Mouse (Mus musculus) heart, postnatal 0 days (tissue): Measurements from ENCODE around the gene Lgals9. TPM values are rescaled to one million over a fixed set of nuclear protein-coding genes. Genes with fewer than 3 reads are reported as not detected.

Experiments used
- ATAC-seq: fragments of 200-750 bp; cut with Nextera tagmentation; 2 replicates; pipeline ENCODE4 v1.8.0; 2017; ENCODE audit warnings: low read depth, moderate number of reproducible peaks, moderate library complexity; ENCODE audit not compliant: insufficient read depth
- DNase-seq: peaks from one replicate; pipeline ENCODE4 v3.0.0-alpha.2; 2016; ENCODE audit warnings: low spot score
- H3K27ac ChIP-seq: fragments of 300-500 bp; sonication (generic); 2 replicates; pipeline ENCODE4 v1.5.1; 2014; ENCODE audit warnings: low read depth, mild to moderate bottlenecking
- H3K27me3 ChIP-seq: fragments of 300-500 bp; sonication (generic); 2 replicates; pipeline ENCODE4 v1.6.1; 2014; ENCODE audit warnings: low read length, mixed read lengths; ENCODE audit not compliant: control insufficient read depth, insufficient read depth
- H3K36me3 ChIP-seq: fragments of 300-500 bp; sonication (generic); replicated peaks from 2 replicates; pipeline ENCODE4 v1.6.1; 2014; ENCODE audit warnings: low read length, mixed read lengths; ENCODE audit not compliant: control insufficient read depth, insufficient read depth
- H3K4me1 ChIP-seq: fragments of 300-500 bp; sonication (generic); 2 replicates; pipeline ENCODE4 v1.6.1; 2014; ENCODE audit warnings: antibody characterized with exemption; ENCODE audit not compliant: control insufficient read depth, insufficient read depth
- H3K4me2 ChIP-seq: fragments of 300-500 bp; sonication (generic); 2 replicates; pipeline ENCODE4 v1.6.1; 2014; ENCODE audit warnings: low read depth, mild to moderate bottlenecking, low read length, moderate library complexity
- H3K4me3 ChIP-seq: fragments of 300-500 bp; sonication (generic); 2 replicates; pipeline ENCODE4 v1.5.1; 2014; ENCODE audit warnings: low read depth, low read length
- H3K9ac ChIP-seq: fragments of 300-500 bp; sonication (generic); replicated peaks from 2 replicates; pipeline ENCODE4 v1.6.1; 2014; ENCODE audit warnings: low read depth, low read length, mixed read lengths
- H3K9me3 ChIP-seq: fragments of 300-500 bp; sonication (generic); replicated peaks from 2 replicates; pipeline ENCODE4 v1.6.1; 2016; ENCODE audit warnings: low read length; ENCODE audit not compliant: control insufficient read depth
- CTCF ChIP-seq: IDR thresholded peaks from 2 replicates; pipeline ENCODE4 v1.5.1; 2016; ENCODE audit warnings: antibody characterized with exemption, control low read depth, low read depth
- EP300 ChIP-seq: IDR thresholded peaks from 2 replicates; pipeline ENCODE4 v1.6.1; 2016; ENCODE audit warnings: antibody characterized with exemption, low read depth
- WGBS: fragments of 180-500 bp; shearing (Covaris S2); extraction: QIAGEN DNeasy Blood & Tissue Kit; methylation state at CpG from one replicate; pipeline ENCODE4 v1.1.7; 2014; 5-methylcytosine and 5-hydroxymethylcytosine counted together
- polyA plus RNA-seq: library from polyadenylated mRNA; unstranded; fragments of >200 nt; fragmentation: Nextera tagmentation; extraction: Ambion mirVana; gene quantifications from 2 replicates; pipeline ENCODE4 v1.2.1, GENCODE M21; 2015
- total RNA-seq: library from RNA; depleted of rRNA; stranded (reverse); fragments of >200 nt; gene quantifications from 2 replicates; pipeline ENCODE4 v1.2.3, GENCODE M21; 2014; ENCODE audit warnings: low replicate concordance

Lgals9 gene
- total and polyA plus RNA-seq, 2 experiments from 2014 or later = 76.9 to 125 TPM

GRCm38 (mm10) chr11:78961221-78961620 lies 23.5 kb downstream of the Lgals9 start:
- TF ChIP-seq CTCF = no peak
- no peak for TF ChIP-seq EP300
- H3K27ac ChIP-seq = no peak overlapping the region
- H3K4me2 ChIP-seq = no peak overlapping the region
- no peaks in the 10 kb centered on the region for H3K4me1 ChIP-seq
- 0 out of 2 replicates have a peak, but pooled peaks cover 3% of the 10 kb centered on the region for H3K27me3 ChIP-seq
- peaks cover 20% of the 10 kb centered on the region for H3K36me3 ChIP-seq
- no peak for DNase-seq
- ATAC-seq = no peak
- no peak overlapping the region for H3K4me3 ChIP-seq
- H3K9ac ChIP-seq = no peak overlapping the region
- H3K9me3 ChIP-seq = no peaks in the 10 kb centered on the region
- WGBS = 55% methylated on average over 5 of the region's 5 CpGs

GRCm38 (mm10) chr11:78959841-78960520 lies 24.8 kb downstream of the Lgals9 start:
- Histone ChIP-seq H3K4me2 (no peak overlapping the region), H3K27me3 (0 out of 2 replicates have a peak, but pooled peaks cover 3% of the 10 kb centered on the region), H3K9ac (no peak overlapping the region), H3K27ac (no peak overlapping the region), H3K36me3 (peaks cover 12% of the 10 kb centered on the region; the same call in 1 of the 2 replicates), H3K4me3 (no peak overlapping the region), H3K4me1 (no peaks in the 10 kb centered on the region), H3K9me3 (no peaks in the 10 kb centered on the region)
- peak; percentile 59 for TF ChIP-seq CTCF
- TF ChIP-seq EP300 = no peak
- 62% methylated on average over 5 of the region's 5 CpGs for WGBS
- ATAC-seq (0 out of 2 replicates have a peak, but pooled peaks have one; percentile 25), DNase-seq (no peak)

GRCm38 (mm10) chr11:78959367-78959766 lies 25.4 kb downstream of the Lgals9 start:
- DNase-seq (no peak), ATAC-seq (no peak)
- Histone ChIP-seq H3K4me1 (no peaks in the 10 kb centered on the region), H3K9me3 (no peaks in the 10 kb centered on the region), H3K4me3 (no peak overlapping the region), H3K27ac (no peak overlapping the region), H3K36me3 (peaks cover 9% of the 10 kb centered on the region; the same call in 1 of the 2 replicates), H3K9ac (no peak overlapping the region), H3K4me2 (no peak overlapping the region), H3K27me3 (0 out of 2 replicates have a peak, but pooled peaks cover 3% of the 10 kb centered on the region)
- WGBS = 42% methylated on average over 8 of the region's 8 CpGs
- TF ChIP-seq CTCF = no peak
- TF ChIP-seq EP300 = no peak

GRCm38 (mm10) chr11:78956260-78956659 lies 28.5 kb downstream of the Lgals9 start:
- peak; percentile 83 for TF ChIP-seq CTCF
- TF ChIP-seq EP300 = no peak
- ATAC-seq = no peak

GRCm38 (mm10) chr11:78952467-78952866 lies 32.3 kb downstream of the Lgals9 start:
- ATAC-seq (no peak), DNase-seq (peak; percentile 23)
- Histone ChIP-seq H3K27ac (no peak overlapping the region), H3K36me3 (no peaks in the 10 kb centered on the region), H3K9me3 (no peaks in the 10 kb centered on the region), H3K4me1 (no peaks in the 10 kb centered on the region), H3K4me2 (no peak overlapping the region), H3K9ac (no peak overlapping the region), H3K27me3 (peaks cover 27% of the 10 kb centered on the region), H3K4me3 (no peak overlapping the region)
- TF ChIP-seq EP300 (no peak), CTCF (no peak)
- WGBS = 12% methylated on average over 17 of the region's 17 CpGs

More at GRCm38 (mm10) chr11:78956260-78956659, 28.5 kb downstream of the Lgals9 start:
- DNase-seq = peak; percentile 52
- no peaks in the 10 kb centered on the region for H3K9me3 ChIP-seq
- WGBS = 5% methylated on average over 7 of the region's 7 CpGs
- no peak overlapping the region for H3K9ac ChIP-seq
- H3K27me3 ChIP-seq = peaks cover 27% of the 10 kb centered on the region
- no peaks in the 10 kb centered on the region for H3K36me3 ChIP-seq
- H3K4me1 ChIP-seq = no peaks in the 10 kb centered on the region
- H3K4me2 ChIP-seq = no peak overlapping the region
- H3K27ac ChIP-seq = no peak overlapping the region
- no peak overlapping the region for H3K4me3 ChIP-seq
